Mouse (Mus musculus): ENCODE results near the gene Hoxa6. TPM values are rescaled to one million over a fixed set of nuclear protein-coding genes. Genes with fewer than 3 reads are reported as not detected.

Gene Hoxa6
- polyA plus RNA-seq, 1 experiment from 2014 or later, result 9.4 TPM

DNA sequence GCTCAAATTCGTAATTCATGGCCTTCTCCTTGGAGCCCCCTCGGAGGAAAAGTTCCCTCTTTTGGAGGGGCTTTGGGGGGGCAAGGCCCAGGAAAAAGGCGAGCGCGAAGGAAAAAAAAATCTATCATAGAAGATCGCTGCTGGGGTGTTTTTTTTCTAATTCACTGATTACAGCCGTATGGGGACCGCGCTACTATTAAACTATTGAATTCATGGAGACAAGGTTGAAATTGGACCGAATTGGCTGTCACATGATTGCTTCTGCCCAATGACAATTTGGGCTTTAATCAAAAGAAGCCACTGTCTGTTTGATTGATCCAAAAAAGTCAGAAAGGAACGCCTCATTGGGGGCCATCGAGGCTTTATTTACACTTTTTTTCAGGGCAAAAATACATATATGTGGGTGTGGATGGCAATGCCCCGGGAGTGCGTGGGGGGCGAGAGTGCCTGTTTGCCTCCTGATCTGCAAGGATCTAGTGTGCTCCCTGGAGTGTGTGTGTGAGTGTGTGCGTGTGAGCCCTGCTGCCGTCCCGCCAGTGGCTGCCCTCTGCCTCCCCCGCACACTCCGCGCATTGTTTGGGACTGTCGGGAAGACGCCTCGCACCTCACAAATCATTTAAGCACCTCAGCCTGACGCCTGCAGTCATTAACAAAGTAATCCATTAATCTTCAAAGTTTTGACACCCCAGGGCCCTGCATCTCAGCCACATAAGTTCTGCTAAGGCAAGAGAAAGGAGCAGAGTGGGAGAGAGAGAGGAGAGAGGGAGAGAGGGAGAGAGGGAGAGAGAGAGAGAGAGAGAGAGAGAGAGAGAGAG is 43.7 kb downstream of the Hoxa6 start, which contains the start of gene Hoxa2:
Hoxa2 (minus strand) TSS at position 206 of the 815 bp plus-strand sequence.
- WGBS, result under 1% methylated on average over 25 of the region's 25 CpGs
- peak within 1 kb of the TSS; percentile 83 for H3K9ac ChIP-seq (ENCODE audit: low read depth, low read length)
- H3K36me3 ChIP-seq (ENCODE audit: control insufficient read depth, insufficient read depth, low read length), result no peaks in the 10 kb centered on the region
- H3K4me1 ChIP-seq (ENCODE audit: control insufficient read depth, insufficient read depth, low read depth, low read length), result peaks cover under 1% of the 10 kb centered on the region; the same call in 1 of the 2 replicates
- no peaks in the 10 kb centered on the region for H3K9me3 ChIP-seq (ENCODE audit: control insufficient read depth, low read length)
- peak within 1 kb of the TSS; percentile 97 for H3K27ac ChIP-seq (ENCODE audit: low read depth, low read length)
- peaks cover 3% of the 10 kb centered on the region; the same call in 1 of the 2 replicates for H3K27me3 ChIP-seq (replicated peaks; ENCODE audit: control insufficient read depth, insufficient read depth, low read length)
- ATAC-seq, result peak; percentile 72
- H3K4me2 ChIP-seq (ENCODE audit: low read length), result peak within 1 kb of the TSS; percentile 80
- peak within 1 kb of the TSS; percentile 57 for H3K4me3 ChIP-seq (ENCODE audit: low read length)

DNA sequence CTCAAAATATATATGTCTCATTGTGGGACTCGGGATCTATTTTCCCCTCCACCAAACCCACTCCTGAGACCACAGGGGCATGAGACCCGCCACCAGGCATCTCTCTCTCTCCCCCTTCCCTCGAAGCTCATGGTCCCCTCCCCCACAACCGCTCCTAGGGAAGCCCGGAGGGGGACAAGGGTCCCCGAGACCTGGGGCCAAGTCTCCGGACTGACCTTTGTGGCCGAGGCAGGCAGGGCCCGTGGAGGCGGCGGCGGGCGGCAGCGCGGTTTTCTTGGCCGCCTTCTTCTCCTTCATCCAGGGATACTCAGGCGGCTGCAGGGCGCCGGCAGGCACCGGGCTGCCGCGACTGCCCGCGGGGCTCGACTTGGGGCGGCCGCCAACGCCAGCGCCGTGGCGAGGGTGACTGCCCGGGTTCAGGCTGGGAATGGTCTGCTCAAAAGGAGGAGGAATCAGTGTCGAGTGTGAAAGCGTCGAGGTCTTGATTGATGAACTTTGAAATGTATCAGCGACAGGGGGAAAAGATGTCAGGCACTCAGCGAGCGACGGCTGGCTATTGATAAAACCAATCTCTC is 44.4 kb downstream of the Hoxa6 start:
- no peaks in the 10 kb centered on the region for H3K9me3 ChIP-seq (ENCODE audit: control insufficient read depth, low read length)
- H3K27ac ChIP-seq (ENCODE audit: low read depth, low read length), result peak overlapping the region; percentile 97
- under 1% methylated on average over 39 of the region's 39 CpGs for WGBS
- H3K4me3 ChIP-seq (ENCODE audit: low read length), result peak overlapping the region; percentile 57
- ATAC-seq, result no peak
- H3K4me2 ChIP-seq (ENCODE audit: low read length), result peak overlapping the region; percentile 80
- no peaks in the 10 kb centered on the region for H3K27me3 ChIP-seq (replicated peaks; ENCODE audit: control insufficient read depth, insufficient read depth, low read length)
- H3K36me3 ChIP-seq (ENCODE audit: control insufficient read depth, insufficient read depth, low read length), result no peaks in the 10 kb centered on the region
- H3K4me1 ChIP-seq (ENCODE audit: control insufficient read depth, insufficient read depth, low read depth, low read length), result no peaks in the 10 kb centered on the region
- H3K9ac ChIP-seq (ENCODE audit: low read depth, low read length), result peak overlapping the region; percentile 83

DNA sequence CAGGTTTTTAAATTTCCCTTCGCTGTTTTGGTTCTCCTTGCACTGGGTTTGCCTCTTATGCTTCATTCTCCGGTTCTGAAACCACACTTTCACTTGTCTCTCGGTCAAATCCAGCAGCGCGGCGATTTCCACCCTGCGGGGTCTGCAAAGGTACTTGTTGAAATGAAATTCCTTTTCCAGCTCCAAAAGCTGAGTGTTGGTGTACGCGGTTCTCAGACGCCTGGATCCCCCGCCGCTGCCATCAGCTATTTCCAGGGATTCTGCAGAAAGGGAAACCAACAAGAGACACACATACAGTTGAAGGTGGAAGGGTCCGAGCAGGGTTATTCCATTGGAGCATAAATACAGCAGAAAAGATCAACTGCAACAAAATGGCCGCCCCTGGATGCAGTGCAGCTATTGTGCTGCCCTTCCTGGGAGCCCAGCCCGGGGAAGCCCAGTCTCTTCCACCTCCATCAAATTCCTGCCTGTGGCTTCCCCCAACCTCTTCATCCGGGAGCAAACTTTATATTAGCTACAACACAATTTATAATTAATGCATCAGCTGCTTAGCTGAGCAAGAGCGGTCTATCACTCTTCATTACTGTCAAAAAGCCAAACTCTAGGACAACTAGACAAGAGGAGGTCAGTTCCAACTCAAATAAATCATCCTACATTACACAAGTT is 45.0 kb downstream of the Hoxa6 start:
- ATAC-seq, result no peak
- 3% methylated on average over 17 of the region's 17 CpGs for WGBS
- Histone ChIP-seq H3K27me3 (replicated peaks; ENCODE audit: control insufficient read depth, insufficient read depth, low read length) (no peaks in the 10 kb centered on the region), H3K4me3 (ENCODE audit: low read length) (peak overlapping the region; percentile 57), H3K4me2 (ENCODE audit: low read length) (peak overlapping the region; percentile 80), H3K9me3 (ENCODE audit: control insufficient read depth, low read length) (no peaks in the 10 kb centered on the region), H3K4me1 (ENCODE audit: control insufficient read depth, insufficient read depth, low read depth, low read length) (peaks cover 5% of the 10 kb centered on the region; the same call in 1 of the 2 replicates), H3K36me3 (ENCODE audit: control insufficient read depth, insufficient read depth, low read length) (no peaks in the 10 kb centered on the region), H3K9ac (ENCODE audit: low read depth, low read length) (peak overlapping the region; percentile 83), H3K27ac (ENCODE audit: low read depth, low read length) (peak overlapping the region; percentile 97)

DNA sequence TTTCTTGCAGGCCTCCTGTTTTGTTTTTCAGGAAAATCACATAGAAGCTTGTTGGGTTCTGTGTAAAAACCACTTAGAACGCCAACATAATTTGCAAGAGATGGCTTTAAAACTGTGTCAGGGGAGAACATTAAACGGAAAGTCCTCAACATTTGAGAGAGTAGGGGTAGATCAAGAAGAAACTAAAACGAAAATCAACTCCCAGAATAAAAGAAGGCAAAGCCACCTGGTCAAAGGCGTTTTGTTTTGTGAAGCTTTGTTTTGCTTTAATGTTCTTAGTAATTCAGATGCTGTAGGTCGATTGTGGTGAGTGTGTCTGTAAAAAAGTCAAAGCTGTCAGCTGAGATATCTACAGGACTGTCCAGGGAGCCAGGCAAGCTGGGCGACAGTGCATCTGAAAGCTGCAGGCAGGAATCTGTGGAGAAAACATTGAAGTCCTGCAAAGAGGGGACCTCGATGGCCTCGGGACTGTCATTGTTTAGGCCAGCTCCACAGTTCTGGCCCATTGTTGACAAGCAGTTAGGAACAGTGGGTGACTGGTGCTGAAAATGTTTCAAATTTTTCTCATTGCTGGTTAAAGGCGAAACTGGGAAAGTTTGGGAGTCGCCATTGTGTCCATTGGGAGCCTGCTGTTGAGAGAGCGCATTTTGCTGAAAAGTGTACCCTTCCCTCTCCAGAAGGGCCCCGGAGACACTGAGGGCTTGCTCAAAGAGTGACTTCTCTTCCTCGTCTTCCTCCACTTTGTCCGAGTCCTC is 45.7 kb downstream of the Hoxa6 start:
- 5% methylated on average over 14 of the region's 14 CpGs for WGBS
- H3K36me3 ChIP-seq (ENCODE audit: control insufficient read depth, insufficient read depth, low read length), result no peaks in the 10 kb centered on the region
- ATAC-seq, result no peak
- H3K4me3 ChIP-seq (ENCODE audit: low read length), result peak overlapping the region; percentile 57
- H3K9me3 ChIP-seq (ENCODE audit: control insufficient read depth, low read length), result no peaks in the 10 kb centered on the region
- H3K4me1 ChIP-seq (ENCODE audit: control insufficient read depth, insufficient read depth, low read depth, low read length), result peaks cover 10% of the 10 kb centered on the region
- H3K4me2 ChIP-seq (ENCODE audit: low read length), result peak overlapping the region; percentile 80
- H3K27ac ChIP-seq (ENCODE audit: low read depth, low read length), result peak overlapping the region; percentile 97
- no peaks in the 10 kb centered on the region; the same call in 1 of the 2 replicates for H3K27me3 ChIP-seq (replicated peaks; ENCODE audit: control insufficient read depth, insufficient read depth, low read length)
- peak overlapping the region; percentile 83 for H3K9ac ChIP-seq (ENCODE audit: low read depth, low read length)

DNA sequence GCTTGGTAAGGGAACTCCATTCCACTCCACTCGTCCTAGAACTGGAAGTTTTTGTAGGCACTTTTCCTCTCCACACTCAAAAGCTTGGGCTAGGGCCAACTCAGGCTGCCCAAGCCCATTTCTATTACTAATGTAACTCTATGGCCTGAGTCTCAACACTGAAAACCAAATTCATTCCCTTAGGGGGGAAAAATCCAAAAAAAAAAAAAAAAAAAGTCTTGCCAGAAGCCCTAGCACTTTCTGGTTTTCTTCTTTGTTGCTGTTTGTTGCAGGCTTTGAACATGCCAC is 46.5 kb downstream of the Hoxa6 start:
- Histone ChIP-seq H3K9ac (ENCODE audit: low read depth, low read length) (peak overlapping the region; percentile 36), H3K4me3 (ENCODE audit: low read length) (peak overlapping the region; percentile 28), H3K4me1 (ENCODE audit: control insufficient read depth, insufficient read depth, low read depth, low read length) (peaks cover 10% of the 10 kb centered on the region), H3K27me3 (replicated peaks; ENCODE audit: control insufficient read depth, insufficient read depth, low read length) (no peaks in the 10 kb centered on the region; the same call in 1 of the 2 replicates), H3K9me3 (ENCODE audit: control insufficient read depth, low read length) (no peaks in the 10 kb centered on the region), H3K36me3 (ENCODE audit: control insufficient read depth, insufficient read depth, low read length) (no peaks in the 10 kb centered on the region), H3K4me2 (ENCODE audit: low read length) (peak overlapping the region; percentile 80), H3K27ac (ENCODE audit: low read depth, low read length) (peak overlapping the region; percentile 69)
- WGBS, result 10% methylated on average over 1 of the region's 1 CpGs
- ATAC-seq, result no peak

DNA sequence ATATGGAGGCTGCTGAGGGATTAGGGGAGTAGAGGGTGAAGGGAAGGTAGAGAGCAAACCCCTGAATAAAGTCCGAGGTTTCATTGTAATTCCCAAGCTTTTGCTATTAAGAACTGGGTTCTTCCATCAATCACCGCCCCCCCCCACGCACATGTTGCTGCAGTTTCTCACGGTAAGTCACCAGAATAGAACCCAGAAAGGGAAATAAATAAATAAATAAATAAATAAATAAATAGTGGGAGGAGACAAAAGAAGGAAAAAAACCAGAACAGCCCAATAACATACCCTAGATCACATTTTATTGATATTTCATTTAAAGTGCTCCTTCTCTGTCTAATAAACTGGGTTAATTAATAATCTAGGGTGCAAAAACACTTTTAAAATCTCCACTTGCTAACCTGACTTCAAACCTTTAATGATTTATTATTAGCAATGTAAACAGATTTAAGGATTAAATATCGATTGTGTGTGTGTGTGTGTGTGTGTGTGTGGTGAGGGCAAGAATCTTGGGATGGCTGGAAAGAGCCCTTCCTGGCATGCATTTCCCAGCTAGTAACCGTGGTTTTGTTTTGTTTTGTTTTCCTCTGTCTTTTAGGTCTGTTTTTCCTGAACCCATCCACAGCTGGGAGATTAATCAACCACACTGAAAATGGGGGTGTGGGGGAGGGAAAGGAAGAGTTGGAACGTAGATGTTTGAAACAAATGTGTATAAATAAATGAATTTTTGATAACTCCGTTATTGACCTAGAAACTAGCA is 47.0 kb downstream of the Hoxa6 start:
- peak overlapping the region; percentile 67 for H3K9ac ChIP-seq (ENCODE audit: low read depth, low read length)

DNA sequence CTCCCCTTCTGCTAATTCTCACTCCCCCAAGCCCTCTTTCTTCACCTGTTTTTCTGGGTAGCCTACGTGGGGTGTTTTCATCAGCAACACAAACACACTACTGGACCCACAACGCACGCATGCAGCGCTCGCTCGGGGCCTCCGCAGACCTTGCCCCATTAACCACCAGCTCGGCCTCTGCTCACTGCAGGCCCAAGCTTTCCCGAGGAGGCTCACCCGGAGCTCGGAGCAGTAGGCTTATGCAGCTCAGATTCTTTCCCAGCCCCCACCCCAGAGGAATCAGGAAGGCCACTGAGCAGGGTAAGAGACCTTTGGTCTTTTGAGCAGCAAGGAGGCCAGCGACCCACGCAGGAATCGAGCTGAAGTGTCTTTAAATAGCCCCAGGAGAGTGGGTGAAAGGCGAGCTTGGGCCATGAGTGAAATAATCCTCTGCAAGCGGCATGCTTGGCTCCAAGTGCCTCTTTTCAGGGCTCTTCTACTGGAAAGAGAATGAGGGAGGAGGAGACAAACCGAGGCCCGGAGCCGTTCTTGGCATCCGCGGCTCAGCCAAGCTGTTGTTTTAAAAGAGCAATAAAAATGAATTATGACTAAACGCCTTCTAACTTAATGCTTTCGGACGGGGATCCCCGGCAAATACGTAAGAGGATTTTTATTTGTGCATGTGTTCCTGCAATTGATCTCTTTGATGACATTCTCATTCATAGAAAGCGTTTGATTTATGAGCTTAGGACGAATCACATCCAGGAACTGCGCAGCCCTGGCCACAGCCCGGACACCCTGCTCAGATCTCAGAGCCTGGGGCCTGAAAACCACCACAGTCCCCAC is 47.8 kb downstream of the Hoxa6 start:
- H3K27me3 ChIP-seq (replicated peaks; ENCODE audit: control insufficient read depth, insufficient read depth, low read length), result peaks cover 6% of the 10 kb centered on the region
- H3K9me3 ChIP-seq (ENCODE audit: control insufficient read depth, low read length), result no peaks in the 10 kb centered on the region
- peak overlapping the region; percentile 67 for H3K4me3 ChIP-seq (ENCODE audit: low read length)
- peak overlapping the region; percentile 80 for H3K4me2 ChIP-seq (ENCODE audit: low read length)
- H3K9ac ChIP-seq (ENCODE audit: low read depth, low read length), result peak overlapping the region; percentile 67
- 2% methylated on average over 30 of the region's 30 CpGs for WGBS
- H3K4me1 ChIP-seq (ENCODE audit: control insufficient read depth, insufficient read depth, low read depth, low read length), result peaks cover 10% of the 10 kb centered on the region
- H3K36me3 ChIP-seq (ENCODE audit: control insufficient read depth, insufficient read depth, low read length), result no peaks in the 10 kb centered on the region
- ATAC-seq, result no peak
- H3K27ac ChIP-seq (ENCODE audit: low read depth, low read length), result peak overlapping the region; percentile 80

More for the DNA sequence above, 47.0 kb downstream of the Hoxa6 start:
- Histone ChIP-seq H3K4me1 (ENCODE audit: control insufficient read depth, insufficient read depth, low read depth, low read length) (peaks cover 10% of the 10 kb centered on the region), H3K36me3 (ENCODE audit: control insufficient read depth, insufficient read depth, low read length) (no peaks in the 10 kb centered on the region), H3K4me3 (ENCODE audit: low read length) (peak overlapping the region; percentile 67), H3K9me3 (ENCODE audit: control insufficient read depth, low read length) (no peaks in the 10 kb centered on the region), H3K4me2 (ENCODE audit: low read length) (peak overlapping the region; percentile 80), H3K27ac (ENCODE audit: low read depth, low read length) (peak overlapping the region; percentile 80), H3K27me3 (replicated peaks; ENCODE audit: control insufficient read depth, insufficient read depth, low read length) (peaks cover under 1% of the 10 kb centered on the region)
- WGBS, result 6% methylated on average over 8 of the region's 8 CpGs
- no peak for ATAC-seq

DNA sequence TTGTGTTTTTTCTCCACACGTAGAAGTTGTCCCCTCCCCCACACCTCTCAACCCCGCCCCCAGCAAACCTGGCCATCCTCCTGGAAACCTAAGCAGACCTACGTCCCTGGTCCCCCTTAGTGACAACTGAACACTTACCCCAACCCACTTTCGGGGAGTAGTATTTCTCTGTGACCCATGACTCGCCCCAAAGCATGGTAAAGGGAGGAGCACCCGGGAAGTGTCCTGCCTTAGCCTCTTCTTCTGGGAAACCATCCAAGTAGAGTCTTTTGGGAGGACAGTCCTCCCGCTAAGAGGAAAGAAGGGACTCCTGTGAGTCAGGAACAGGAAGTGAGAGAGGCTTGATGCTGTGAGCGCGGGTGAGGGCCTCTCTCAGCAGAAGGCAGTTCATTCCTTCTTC is 48.5 kb downstream of the Hoxa6 start:
- H3K4me2 ChIP-seq (ENCODE audit: low read length), result peak overlapping the region; percentile 80
- peak overlapping the region; percentile 67 for H3K9ac ChIP-seq (ENCODE audit: low read depth, low read length)
- H3K9me3 ChIP-seq (ENCODE audit: control insufficient read depth, low read length), result no peaks in the 10 kb centered on the region
- peaks cover 10% of the 10 kb centered on the region for H3K4me1 ChIP-seq (ENCODE audit: control insufficient read depth, insufficient read depth, low read depth, low read length)
- H3K27ac ChIP-seq (ENCODE audit: low read depth, low read length), result peak overlapping the region; percentile 80
- H3K4me3 ChIP-seq (ENCODE audit: low read length), result peak overlapping the region; percentile 67
- H3K27me3 ChIP-seq (replicated peaks; ENCODE audit: control insufficient read depth, insufficient read depth, low read length), result peaks cover 12% of the 10 kb centered on the region
- ATAC-seq, result no peak
- 5% methylated on average over 8 of the region's 9 CpGs for WGBS
- no peaks in the 10 kb centered on the region for H3K36me3 ChIP-seq (ENCODE audit: control insufficient read depth, insufficient read depth, low read length)

Data from hindbrain, embryonic 16.5 days (tissue).